Mouse (Mus musculus): ENCODE measurements around the gene Aprt. TPM values are rescaled to one million over a fixed set of nuclear protein-coding genes. Genes with fewer than 3 reads are reported as not detected.

The Aprt gene
- polyA plus RNA-seq, 1 experiment = 236 TPM

DNA sequence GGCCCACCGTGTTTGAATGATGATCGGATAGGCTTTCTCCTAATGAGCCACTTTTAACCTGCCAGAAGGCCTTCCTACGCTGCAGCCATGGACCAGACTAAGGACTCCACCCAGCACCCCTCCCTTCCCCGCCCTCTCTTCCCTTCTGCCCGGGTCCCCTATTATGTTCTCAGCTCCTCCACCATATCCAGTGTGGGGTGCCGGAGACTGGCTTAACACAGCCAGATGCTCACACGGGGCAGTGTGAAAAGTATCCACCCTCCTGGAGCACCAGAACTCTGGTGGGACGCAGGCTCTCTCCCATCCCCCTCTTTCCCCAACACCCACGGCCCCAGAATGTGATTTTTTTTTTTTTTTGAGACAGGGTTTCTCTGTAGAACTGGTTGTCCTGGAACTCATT lies 3.1 kb downstream of the Aprt start:
- no peak for TF ChIP-seq GATA1 (IDR thresholded peaks at IDR 0.05; ENCODE audit: low read length)

DNA sequence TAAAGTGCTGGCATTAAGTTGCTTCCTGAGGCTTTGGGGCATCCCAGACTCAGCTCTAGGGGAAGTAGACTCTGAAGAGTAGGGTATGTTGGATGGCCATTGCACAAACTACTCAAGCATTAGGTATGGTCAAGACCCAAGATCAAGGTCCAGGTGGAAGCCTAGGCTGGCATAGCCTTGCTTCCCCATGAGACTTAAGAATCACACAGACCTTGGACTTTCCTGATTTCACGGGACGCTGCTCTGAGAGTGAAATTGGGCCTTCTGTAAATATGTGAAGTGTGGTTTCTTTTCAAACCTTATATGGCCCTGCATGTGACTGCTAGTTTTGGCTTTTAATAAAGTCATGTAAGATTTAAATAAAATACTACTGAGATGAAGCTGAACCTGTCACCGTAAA lies 4.0 kb downstream of the Aprt start:
- TF ChIP-seq GATA1 (IDR thresholded peaks at IDR 0.05; ENCODE audit: low read length) = no peak

DNA sequence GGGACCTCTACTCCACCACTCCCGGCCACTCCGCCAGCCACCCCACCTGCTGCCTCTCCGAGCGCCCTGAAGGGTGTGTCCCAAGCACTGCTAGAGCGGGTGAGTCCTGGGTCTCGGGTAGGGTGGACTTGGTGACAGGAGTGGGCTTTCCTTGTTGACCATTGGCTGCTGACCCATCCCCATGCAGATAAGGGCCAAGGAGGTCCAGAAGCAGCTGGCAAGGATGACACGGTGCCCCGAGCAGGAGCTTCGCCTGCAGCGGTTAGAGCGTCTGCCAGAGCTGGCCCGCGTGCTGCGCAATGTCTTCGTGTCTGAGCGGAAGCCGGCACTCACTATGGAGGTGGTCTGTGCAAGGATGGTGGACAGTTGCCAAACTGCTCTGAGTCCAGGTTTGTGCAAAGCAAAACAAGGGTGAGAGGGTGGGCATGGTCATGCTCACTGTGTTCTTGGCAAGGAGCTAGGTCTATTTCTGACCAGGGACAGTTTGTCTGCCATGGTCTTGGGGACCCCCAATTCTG lies 4.9 kb downstream of the Aprt start:
- TF ChIP-seq GATA1 (IDR thresholded peaks at IDR 0.05; ENCODE audit: low read length) = no peak

DNA sequence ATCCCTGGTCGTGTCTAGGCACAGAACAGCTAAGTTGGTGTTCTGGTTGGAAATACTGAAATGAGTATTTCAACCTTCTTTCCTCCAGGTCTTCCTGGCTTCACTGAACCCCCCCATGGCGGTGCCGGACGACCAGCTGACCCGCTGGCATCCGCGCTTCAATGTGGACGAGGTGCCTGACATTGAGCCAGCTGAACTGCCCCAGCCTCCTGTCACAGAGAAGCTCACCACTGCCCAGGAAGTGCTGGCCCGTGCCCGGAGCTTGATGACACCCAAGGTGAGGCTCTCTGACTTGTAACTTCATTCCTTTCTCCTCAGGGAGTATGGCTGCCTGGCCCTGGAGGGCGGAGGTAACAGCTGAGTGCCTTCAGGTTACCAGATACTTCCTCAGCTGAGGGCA lies 5.6 kb downstream of the Aprt start:
- TF ChIP-seq GATA1 (IDR thresholded peaks at IDR 0.05; ENCODE audit: low read length) = no peak

DNA sequence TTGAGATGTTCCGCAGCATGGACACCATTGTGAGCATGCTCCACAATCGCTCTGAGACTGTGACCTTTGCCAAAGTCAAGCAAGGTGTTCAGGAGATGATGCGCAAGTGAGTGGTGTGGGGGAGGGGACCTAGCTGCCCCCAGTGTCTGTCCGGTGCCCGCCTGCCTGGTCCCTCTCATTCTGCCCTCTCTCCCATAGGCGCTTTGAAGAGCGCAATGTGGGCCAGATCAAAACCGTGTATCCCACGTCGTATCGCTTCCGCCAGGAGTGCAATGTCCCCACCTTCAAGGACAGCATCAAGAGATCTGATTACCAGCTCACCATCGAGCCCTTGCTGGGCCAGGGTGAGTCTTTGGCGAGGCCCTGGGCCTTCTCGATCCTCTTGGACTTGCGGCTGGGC lies 6.7 kb downstream of the Aprt start:
- no peak for TF ChIP-seq GATA1 (IDR thresholded peaks at IDR 0.05; ENCODE audit: low read length)

DNA sequence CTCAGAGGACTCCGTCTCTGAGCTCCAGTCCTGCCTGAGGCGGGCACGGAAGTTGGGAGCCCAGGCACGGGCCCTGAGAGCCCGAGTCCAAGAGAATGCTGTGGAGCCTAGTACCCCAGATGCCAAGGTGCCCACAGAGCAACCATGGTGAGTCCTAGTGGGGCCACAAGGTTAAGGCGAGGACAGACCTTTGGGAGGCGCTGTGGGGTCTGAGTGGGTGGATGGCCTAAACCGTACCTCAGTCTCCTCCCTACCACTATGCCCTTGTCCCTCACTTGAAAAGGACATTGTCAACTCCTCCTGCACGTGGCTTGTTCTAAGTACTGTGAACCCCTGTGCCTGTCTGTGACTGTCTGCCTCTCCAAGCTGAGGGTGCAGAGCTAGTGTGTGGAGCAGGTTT lies 7.4 kb downstream of the Aprt start:
- no peak for TF ChIP-seq GATA1 (IDR thresholded peaks at IDR 0.05; ENCODE audit: low read length)

DNA sequence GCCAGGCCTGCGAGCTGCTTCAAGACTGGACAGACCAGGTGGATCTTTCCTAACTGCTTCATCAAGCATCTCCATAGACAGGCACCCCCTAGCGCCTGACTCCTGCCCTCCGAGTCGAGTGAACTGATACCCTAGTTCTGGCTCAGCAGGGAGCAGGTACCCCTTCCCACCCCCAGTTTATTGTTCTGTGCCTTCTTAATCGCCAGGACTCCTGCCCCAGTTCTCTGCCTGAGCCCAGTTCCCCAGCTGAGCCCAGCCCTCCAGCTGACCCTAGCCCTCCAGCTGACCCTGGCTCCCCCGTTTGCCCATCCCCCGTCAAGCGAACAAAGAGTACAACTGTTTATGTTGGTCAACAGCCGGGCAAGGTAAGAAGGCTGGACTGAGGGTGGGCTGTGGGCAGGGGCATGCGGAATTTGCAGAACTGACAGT lies 7.8 kb downstream of the Aprt start:
- TF ChIP-seq GATA1 (IDR thresholded peaks at IDR 0.05; ENCODE audit: low read length) = no peak

DNA sequence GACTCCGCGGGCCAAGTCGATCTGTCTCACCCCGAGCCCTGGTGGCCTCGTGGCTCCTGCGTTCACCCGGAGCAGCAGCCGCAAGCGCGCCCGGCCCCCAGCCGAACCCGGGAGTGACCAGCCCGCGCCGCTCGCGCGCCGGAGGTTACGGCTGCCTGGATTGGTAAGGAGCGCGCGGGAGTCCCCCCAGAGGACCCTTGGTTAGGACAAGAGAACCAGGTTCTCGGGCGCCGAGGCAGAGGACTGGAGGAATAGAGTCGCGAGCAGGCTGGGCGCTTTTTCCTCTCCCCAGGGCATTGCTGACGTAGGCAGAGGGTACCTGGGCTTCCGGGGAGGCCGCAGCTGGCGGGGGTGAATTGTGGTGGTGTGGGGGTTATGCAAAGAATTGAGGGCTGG lies 8.6 kb downstream of the Aprt start:
- TF ChIP-seq GATA1 (IDR thresholded peaks at IDR 0.05; ENCODE audit: low read length) = no peak

DNA sequence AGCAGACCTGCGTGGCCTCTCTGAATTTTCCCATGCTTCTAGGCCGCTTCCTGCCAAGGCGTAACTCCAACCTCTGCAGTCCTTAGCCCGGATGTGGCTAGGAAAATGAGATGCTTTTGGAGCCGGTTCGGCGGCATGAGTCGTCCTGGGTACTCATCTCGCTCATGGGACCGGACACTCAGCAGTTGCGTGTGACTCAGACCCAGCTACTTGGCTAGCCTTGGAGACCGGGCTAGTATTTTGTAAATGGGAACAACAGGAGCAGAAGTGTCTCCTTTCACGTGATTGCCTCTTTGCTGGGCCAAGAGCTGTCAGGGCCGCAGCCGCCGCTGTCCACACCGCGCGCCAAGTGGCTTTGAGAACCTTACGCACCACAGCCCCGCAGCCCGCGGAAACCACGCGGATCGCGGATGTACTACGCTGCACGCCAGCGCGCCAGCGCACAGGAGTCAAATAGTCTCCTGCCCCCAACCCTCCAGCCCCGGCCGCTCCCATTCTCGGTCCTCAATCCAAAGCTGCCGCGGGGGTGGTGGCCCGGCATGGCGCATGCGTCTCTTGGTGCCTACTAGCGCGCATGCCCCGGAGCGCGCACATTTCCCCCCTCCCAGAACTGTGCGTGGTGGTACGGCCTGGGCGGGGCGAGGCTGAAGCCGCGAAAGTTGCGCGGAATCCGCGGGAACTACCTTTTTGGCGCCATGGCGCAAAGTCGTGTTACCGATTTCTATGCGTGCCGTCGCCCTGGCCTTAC lies 9.2 kb downstream of the Aprt start, which contains the start of gene Cdt1:
Gene Cdt1 (plus strand): TSS at position 655 of the 748 bp plus-strand sequence.
- no peak for TF ChIP-seq GATA1 (IDR thresholded peaks at IDR 0.05; ENCODE audit: low read length)

DNA sequence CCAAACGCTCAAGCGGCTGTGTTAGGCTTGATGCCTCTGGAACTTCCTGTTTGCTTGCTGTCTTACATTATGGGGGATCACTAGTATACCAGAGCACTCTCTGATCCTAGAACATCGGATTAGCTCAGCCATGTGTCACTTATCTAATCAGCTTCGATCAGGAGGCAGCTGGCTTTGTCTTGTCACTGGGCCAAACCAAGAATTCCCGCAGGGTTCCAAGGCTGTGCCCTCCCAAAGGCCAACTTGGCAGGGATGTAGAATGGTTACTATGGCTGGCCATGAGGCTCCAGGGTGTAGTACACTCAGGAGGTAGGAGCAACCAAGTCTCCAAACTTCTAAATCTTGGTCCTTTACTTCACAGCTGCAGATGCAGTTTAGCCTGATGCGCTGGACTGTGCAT lies 9.9 kb downstream of the Aprt start:
- TF ChIP-seq GATA1 (IDR thresholded peaks at IDR 0.05; ENCODE audit: low read length) = peak; percentile 41

DNA sequence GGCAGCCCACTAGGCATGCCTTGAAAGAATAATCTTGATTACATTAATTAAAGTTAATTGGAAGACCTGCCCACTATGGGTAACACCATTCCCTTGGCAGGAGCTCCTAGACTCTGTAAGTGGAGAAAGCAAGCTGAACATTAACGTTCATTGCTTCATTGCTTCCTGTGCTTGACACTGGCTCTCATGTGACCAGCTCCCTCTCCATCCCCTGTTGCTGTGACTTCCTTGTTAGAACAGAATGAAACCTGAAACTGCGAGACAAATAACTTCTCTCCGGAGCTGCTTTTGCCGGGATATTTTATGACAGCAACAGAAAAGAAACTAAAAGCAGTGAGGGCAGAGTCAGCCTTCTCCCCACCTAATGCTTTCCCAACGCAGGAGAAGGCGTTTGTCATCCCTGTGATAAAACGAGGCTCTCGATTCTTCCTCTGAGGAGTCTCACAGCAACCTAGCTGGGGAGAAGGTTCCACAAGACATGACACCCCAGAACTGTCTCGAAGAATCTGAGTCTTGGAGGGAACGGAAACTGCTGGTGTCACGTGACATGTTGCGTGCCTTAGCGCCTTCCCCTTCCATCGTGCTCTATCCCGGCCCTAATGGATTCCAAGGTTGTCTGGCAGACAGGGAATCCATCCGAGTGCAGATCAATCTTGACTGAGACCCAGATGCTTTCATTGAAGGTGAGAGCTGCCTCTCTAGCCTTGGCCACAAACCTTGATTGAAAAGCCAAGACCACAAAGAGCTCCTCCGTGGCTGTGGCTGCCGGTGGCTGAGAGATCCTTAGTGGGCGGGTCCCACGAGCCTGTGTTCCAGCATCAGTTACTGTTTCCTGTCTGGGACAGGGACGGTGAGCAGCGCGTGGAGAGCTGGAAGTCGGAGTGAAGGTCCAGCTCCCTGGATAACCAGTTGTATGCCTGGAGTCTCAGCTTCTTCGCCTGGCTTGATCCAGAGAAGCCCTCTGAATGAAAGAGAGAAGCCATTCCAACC lies 12.1 kb downstream of the Aprt start:
- no peak for TF ChIP-seq GATA1 (IDR thresholded peaks at IDR 0.05; ENCODE audit: low read length)

DNA sequence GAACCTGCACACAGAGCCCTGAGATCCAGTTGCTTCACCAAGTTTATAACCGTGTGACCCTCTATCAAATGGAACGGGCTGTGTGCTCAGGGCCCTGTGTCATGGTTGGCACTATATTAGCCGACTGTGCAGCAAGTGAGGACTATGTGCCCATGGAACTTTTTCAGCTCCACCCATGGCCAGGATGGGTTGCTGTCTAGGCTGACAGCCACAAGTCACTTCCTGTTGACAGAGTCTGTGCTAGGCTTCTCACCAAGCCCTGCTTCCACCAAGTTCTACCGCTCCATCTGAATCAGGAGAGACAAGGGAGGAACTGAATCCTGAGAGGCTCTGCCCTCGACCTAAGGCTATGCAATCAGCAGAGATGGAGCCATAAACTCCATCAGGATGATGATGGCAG lies 15.5 kb downstream of the Aprt start:
- no peak for TF ChIP-seq GATA1 (IDR thresholded peaks at IDR 0.05; ENCODE audit: low read length)

DNA sequence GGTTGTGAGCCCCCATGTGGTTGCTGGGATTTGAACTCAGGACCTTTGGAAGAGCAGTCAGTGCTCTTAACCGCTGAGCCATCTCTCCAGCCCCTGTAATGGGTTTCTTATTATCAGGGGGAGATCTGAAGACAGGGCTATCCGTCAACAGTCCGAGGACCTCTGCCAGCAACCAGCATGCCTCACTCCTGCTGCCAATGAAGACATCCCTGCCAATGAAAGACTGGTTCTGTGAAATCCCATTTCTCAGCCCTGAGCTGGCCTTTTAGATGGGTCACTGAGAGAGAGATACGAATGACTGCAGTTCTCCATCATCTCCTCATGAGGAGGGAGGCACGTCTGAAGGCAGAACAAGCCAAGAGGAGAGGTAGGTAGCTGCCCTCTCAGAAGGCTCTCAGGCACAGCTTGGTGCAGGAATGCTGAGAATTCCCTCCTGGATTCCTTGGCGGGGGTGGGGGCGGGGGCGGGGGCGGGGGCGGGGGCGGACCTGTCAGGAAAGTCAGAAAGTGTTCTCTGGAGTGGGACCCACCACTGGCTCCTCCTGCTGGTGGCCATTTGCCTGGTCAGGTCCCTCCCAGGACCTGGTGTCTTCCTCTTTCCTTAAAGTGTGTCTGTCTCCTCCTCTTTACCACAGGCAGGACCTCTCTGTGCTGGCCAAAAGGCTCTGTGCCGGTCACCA lies 17.9 kb downstream of the Aprt start:
- no peak for TF ChIP-seq GATA1 (IDR thresholded peaks at IDR 0.05; ENCODE audit: low read length)

DNA sequence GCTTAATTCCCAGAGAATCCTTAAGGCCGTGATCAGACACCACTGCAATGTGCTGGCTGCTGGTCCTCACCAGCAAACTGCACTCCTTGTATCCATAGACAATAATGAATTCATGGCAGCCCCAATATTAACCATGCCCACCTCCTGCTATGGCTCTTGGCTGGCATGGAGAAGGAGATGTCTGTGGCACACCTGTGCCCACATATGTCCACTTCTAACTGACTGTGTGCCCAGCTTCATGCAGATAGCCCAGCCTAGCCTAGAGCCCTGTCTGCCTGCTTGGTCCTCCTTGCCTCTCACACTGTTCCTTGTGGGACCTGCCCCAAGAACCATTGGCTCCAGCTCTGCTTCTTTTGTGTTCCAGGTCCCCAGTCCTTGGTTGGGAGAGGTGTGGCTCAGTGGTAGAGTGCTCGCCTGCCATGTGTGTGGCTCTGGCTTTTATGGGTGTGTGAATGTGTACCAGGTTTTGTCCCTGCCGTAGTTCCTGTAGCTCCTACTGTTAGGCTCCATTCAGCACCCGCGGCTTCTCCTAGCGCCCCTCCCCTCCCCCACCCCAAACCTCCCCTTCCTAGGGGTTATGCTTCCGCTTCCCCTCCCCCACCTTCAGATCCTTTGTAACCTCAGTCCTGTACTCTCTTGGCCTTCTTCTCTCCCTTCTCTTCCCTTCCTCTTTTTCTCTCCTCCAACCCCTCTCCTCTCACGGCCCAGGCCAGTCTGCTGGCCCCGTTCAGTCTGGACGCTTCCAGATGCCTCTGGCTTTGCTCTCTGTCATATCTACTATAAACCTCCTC lies 19.3 kb downstream of the Aprt start:
- no peak for TF ChIP-seq GATA1 (IDR thresholded peaks at IDR 0.05; ENCODE audit: low read length)
